Mouse (Mus musculus) embryonic fibroblast, embryonic 13.5 days (primary cell): Measurements from ENCODE around the gene Trim10. TPM values are rescaled to one million over a fixed set of nuclear protein-coding genes. Genes with fewer than 3 reads are reported as not detected.

ENCODE experiments used
- H3K27ac ChIP-seq: 2 replicates; pipeline ENCODE4 v1.5.1; 2012; ENCODE audit warnings: low read length, control low read depth, inconsistent platforms; ENCODE audit not compliant: insufficient read depth
- H3K4me1 ChIP-seq: 2 replicates; pipeline ENCODE4 v1.6.1; 2011; ENCODE audit warnings: low read length; ENCODE audit not compliant: control insufficient read depth, insufficient read depth
- H3K4me3 ChIP-seq: 2 replicates; pipeline ENCODE4 v1.5.1; 2011; ENCODE audit warnings: mild to moderate bottlenecking, control low read depth, low read length; ENCODE audit not compliant: insufficient read depth
- CTCF ChIP-seq: IDR thresholded peaks from 2 replicates; pipeline ENCODE4 v1.5.1; 2011; ENCODE audit warnings: mild to moderate bottlenecking, control low read depth, low read length, moderate library complexity, borderline replicate concordance; ENCODE audit not compliant: insufficient read depth
- POLR2A ChIP-seq: IDR thresholded peaks from 2 replicates; pipeline ENCODE4 v1.6.1; 2011; ENCODE audit warnings: low read depth, mild to moderate bottlenecking, control low read depth, low read length, moderate library complexity
- polyA plus RNA-seq: library from polyadenylated mRNA; stranded (reverse); fragments of >200 nt; gene quantifications from 2 replicates; pipeline ENCODE4 v1.2.4, GENCODE M21; 2011; ENCODE audit warnings: low read depth; ENCODE audit not compliant: missing spikeins, insufficient read length

Trim10 gene
- polyA plus RNA-seq, 1 experiment = not detected

DNA sequence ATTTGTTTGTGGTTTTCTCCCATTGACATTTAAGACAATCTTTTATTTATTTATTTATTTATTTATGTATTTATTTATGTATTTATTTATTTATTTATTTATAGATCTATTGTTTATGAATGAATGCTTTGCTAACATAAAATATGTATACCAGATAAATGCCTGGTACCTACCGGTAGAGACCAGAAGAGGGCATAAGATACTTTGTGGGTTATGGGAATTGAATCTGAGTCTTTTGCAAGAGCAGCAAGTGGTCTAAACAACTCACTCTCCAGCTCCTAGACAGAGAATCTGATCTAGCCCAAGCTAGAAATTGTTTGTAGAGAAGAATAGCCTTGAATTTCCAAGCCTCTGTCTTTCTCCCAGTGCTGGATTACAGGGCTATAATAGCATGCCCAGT lies 31.3 kb downstream of the Trim10 start:
- Histone ChIP-seq H3K27ac (no peak overlapping the region), H3K4me1 (no peaks in the 10 kb centered on the region), H3K4me3 (no peak overlapping the region)
- TF ChIP-seq POLR2A (no peak), CTCF (no peak)

DNA sequence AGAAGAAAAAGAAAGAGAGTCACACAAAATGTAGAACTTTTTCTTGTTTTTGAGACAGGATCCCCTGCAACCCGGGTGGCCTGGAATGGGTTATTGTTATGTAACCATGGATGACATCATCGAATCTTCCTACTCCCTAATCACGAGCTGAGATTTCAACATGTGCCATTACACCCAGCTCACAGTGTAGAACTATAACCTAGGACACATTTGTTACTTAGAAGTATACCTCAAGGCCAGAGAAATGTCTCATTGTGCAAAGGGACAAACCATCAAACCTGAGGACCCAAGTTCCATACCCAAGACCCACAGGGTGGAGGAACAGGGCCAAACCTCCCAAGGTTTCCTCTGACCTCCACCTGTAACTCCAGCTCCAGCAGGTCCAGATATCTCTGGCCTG lies 34.3 kb downstream of the Trim10 start:
- TF ChIP-seq POLR2A (no peak), CTCF (no peak)
- H3K4me3 ChIP-seq = no peak overlapping the region
- no peak overlapping the region for H3K27ac ChIP-seq
- H3K4me1 ChIP-seq = no peaks in the 10 kb centered on the region

DNA sequence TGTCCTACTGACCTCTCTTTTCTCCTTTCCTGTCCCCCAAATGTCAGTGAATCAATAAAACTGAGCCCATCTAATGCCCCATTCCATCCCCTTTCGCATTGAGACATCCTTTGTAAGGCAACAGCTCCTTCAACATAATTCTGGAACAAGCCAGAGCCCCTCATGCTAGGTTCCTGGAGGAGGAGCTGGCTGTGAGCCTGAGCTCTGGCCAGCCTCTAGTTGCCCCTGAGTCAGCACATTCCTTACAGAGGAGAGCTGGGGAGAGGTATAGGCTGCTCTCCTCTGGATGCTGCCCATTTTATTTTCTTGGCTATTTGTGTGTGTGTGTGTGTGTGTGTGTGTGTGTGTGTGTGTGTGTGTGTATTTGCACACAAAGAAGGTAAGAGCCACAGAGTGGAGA lies 38.9 kb downstream of the Trim10 start:
- no peak for TF ChIP-seq CTCF
- no peak for TF ChIP-seq POLR2A
- Histone ChIP-seq H3K4me1 (no peaks in the 10 kb centered on the region), H3K27ac (no peak overlapping the region), H3K4me3 (no peak overlapping the region)

DNA sequence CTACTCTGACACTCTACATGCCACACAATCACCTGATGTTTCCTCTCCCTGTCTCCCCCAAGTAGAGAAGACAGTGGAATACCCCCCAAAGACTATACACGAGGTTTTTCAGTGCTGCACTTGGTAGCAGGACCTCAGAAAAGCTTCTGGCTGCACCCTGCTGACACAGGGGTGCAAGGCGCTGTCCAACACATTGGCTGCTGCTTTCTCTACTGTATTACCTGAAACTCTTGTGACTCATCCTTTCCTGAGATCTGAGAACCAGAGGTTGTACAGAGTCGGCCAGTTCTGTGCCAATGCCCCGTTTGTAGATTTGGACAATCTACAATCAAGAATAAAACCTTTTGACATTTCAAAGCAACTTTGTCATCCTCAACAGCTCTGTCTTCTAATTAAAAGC lies 40.4 kb downstream of the Trim10 start:
- Histone ChIP-seq H3K27ac (no peak overlapping the region), H3K4me1 (no peaks in the 10 kb centered on the region), H3K4me3 (no peak overlapping the region)
- no peak for TF ChIP-seq CTCF
- TF ChIP-seq POLR2A = no peak

DNA sequence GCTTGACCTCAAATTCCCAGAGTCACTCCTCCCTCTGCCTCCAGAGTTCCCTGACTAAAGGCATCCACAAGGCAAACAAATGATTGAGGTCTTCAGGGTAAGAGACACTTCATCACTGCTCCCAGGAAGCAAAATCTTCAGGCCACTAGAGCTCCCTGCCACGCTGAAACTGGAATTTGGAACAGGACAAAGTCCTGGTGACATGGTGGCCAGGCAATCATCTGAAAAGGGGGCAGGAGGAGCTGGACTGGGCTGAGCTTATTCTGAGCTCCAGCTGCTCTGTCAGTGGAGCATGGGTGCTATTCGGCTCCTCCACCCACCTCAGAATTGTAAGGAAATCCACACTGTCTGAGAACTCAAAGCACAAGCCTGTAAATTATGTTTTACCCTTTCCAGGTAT lies 42.7 kb downstream of the Trim10 start:
- H3K4me3 ChIP-seq = no peak overlapping the region
- TF ChIP-seq POLR2A = no peak
- no peak for TF ChIP-seq CTCF
- no peak overlapping the region for H3K27ac ChIP-seq
- H3K4me1 ChIP-seq = no peaks in the 10 kb centered on the region

DNA sequence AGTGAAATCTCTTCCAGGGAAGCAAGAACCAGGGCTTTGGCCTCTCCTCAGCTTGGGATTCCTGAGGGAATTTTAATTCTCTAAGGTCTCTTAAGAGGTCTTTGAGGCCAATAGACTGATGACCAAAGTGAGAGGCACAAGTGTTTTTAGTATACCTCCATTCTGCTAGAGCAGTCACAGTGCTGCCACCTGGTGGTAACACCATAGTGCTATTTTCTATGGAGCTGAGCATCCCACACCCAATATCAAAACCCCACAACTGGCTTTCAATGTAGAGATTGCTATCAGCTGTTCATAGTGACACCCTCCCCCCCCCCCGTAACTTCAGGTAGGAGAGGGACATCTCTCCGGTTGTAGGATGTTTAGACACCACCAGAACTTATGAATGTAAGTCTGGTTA lies 44.7 kb downstream of the Trim10 start:
- H3K4me3 ChIP-seq = no peak overlapping the region
- TF ChIP-seq CTCF (peak; percentile 32; the same call in 1 of the 2 replicates), POLR2A (no peak)

DNA sequence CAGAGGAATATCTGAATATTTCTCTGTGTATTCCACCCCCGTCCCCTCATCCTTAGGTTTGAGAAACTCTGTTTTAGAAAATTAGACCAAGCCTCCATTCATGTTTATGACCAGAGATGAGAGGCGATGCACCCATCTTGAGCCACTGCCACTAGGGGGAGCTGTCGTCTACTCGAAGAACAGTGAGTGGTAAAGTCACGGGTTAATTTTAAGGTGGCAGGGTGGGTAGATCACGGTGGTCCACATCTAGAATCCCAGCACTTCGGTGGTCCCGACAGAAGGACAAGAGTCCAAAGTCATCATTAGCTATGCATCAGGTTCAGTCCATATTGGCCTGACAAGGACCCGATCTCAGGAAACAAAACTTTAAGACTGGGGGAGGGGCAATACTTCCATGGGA lies 45.7 kb downstream of the Trim10 start:
- Histone ChIP-seq H3K4me3 (no peak overlapping the region), H3K27ac (no peak overlapping the region), H3K4me1 (no peaks in the 10 kb centered on the region)
- peak; percentile 84; the same call in 1 of the 2 replicates for TF ChIP-seq CTCF
- no peak for TF ChIP-seq POLR2A

More for the DNA sequence above, 44.7 kb downstream of the Trim10 start:
- H3K27ac ChIP-seq = no peak overlapping the region
- no peaks in the 10 kb centered on the region for H3K4me1 ChIP-seq

DNA sequence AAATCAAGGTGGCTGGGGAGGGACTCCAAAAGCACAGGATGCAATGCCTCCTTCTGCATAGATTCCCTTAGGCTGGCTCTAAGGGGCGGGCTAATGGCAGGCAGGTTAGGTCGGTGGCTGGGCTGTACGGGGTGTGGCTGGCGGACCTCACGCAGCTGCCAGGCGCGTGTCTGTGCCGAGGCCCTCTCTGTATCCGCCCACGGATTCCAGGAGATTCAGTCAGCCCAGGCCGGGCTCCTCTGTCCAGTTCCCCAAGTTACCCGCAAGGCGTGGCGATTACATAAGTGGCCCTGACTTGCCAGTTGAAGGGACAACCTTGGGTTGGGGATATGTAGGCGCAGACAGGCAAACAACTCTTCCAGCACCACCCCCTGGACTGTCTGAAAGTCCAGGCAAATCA lies 50.9 kb downstream of the Trim10 start:
- Histone ChIP-seq H3K4me3 (no peak overlapping the region), H3K27ac (no peak overlapping the region), H3K4me1 (no peaks in the 10 kb centered on the region)
- TF ChIP-seq CTCF (no peak), POLR2A (no peak)

DNA sequence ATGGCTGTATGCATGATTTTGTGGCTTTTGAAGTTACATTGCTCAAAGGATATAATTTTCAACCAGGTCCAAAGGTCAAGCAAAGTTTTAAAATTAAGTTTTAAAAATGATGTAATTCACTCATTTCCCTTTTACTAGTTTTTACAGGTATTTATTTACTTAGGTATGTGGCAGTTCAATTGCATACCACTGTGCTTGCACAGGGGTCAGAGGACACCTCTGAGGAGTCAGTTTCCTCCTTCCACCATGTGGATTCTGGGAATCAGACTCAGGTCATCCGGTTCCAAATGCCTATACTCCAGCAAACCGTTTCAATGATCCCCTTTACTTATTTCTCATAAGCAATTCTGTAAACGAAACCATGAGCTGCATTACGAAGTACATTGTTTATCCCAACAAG lies 53.3 kb downstream of the Trim10 start:
- Histone ChIP-seq H3K27ac (no peak overlapping the region), H3K4me1 (no peaks in the 10 kb centered on the region), H3K4me3 (no peak overlapping the region)
- TF ChIP-seq CTCF = no peak
- no peak for TF ChIP-seq POLR2A

DNA sequence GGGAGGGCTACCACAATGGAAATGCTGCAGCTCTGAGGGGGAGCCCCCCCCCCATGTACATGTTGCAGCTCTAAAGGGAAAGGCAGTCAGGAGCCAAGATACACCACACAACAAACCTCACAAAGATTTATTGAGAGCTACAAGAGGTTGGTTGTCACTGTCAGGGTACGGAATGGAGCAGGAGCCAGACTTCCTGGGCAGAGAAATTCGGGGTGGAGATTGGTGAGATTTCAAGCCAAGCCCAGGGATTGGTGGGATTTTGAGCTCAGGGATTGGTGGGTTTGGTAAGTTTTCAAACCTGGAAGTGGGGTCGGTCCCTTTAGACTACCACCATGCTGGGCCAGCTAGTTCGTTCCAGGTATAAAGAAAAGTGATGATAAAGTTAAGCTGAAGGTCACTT lies 54.1 kb downstream of the Trim10 start:
- H3K4me3 ChIP-seq = no peak overlapping the region
- TF ChIP-seq POLR2A (no peak), CTCF (no peak)
- no peaks in the 10 kb centered on the region for H3K4me1 ChIP-seq
- H3K27ac ChIP-seq = no peak overlapping the region

Other genes starting within 250 kb of the Trim10 start
- gene H2-M9, start 226.9 kb upstream of the Trim10 start, polyA plus RNA-seq = 0.97 and 2.9 TPM in 2 replicates
- gene H2-M1, start 197.4 kb upstream of the Trim10 start, polyA plus RNA-seq = not detected in 2 replicates
- gene H2-M10.5, start 96.7 kb upstream of the Trim10 start, polyA plus RNA-seq = not detected in 2 replicates
- not detected in 2 replicates for gene H2-M10.6, start 57.4 kb upstream of the Trim10 start, polyA plus RNA-seq
- gene Trim26, start 32.4 kb upstream of the Trim10 start, polyA plus RNA-seq = 46.6 and 49.5 TPM in 2 replicates
- gene Trim15, start 2.4 kb upstream of the Trim10 start, polyA plus RNA-seq = not detected in 2 replicates
- not detected in 2 replicates for gene Trim40, start 20.5 kb downstream of the Trim10 start, polyA plus RNA-seq
- gene Trim31, start 28.5 kb downstream of the Trim10 start, polyA plus RNA-seq = not detected in 2 replicates
- gene Rnf39, start 73.3 kb downstream of the Trim10 start, polyA plus RNA-seq = 0.44 and 0.92 TPM in 2 replicates
- 60.4 and 65.2 TPM in 2 replicates for gene Ppp1r11, start 82.2 kb downstream of the Trim10 start, polyA plus RNA-seq
- 37.8 and 55.0 TPM in 2 replicates for gene Znrd1, start 89.0 kb downstream of the Trim10 start, polyA plus RNA-seq
- 9.0 and 11.6 TPM in 2 replicates for gene Znrd1as, start 89.0 kb downstream of the Trim10 start, polyA plus RNA-seq
- not detected in 2 replicates for gene 2410137M14Rik, start 111.7 kb downstream of the Trim10 start, polyA plus RNA-seq
- 0.51 and 1.1 TPM in 2 replicates for gene H2-M5, start 120.0 kb downstream of the Trim10 start, polyA plus RNA-seq
- gene Zfp57, start 131.6 kb downstream of the Trim10 start, polyA plus RNA-seq = 67.2 and 80.0 TPM in 2 replicates
- not detected in 2 replicates for gene Mog, start 153.8 kb downstream of the Trim10 start, polyA plus RNA-seq
- 49.1 and 56.8 TPM in 2 replicates for gene Gabbr1, start 176.4 kb downstream of the Trim10 start, polyA plus RNA-seq
- not detected in 2 replicates for gene Olfr90, start 218.9 kb downstream of the Trim10 start, polyA plus RNA-seq
- not detected in 2 replicates for gene Olfr91, start 228.7 kb downstream of the Trim10 start, polyA plus RNA-seq